Mouse (Mus musculus) kidney, postnatal 10 days (tissue): Measurements from ENCODE around the gene Scg5.

Source experiments
- DNase-seq: peaks from one replicate; pipeline ENCODE4 v3.0.0; 2021; ENCODE audit warnings: mixed read lengths

Scg5 gene

GRCm38 (mm10) chr2:113805765-113806164 lies 23.2 kb downstream of the Scg5 start:
- DNase-seq: no peak

GRCm38 (mm10) chr2:113803753-113804152 lies 25.2 kb downstream of the Scg5 start:
- DNase-seq: no peak

- no peak for DNase-seq
Observed at GRCm38 (mm10) chr2:113800846-113801245, 28.1 kb downstream of the Scg5 start.

GRCm38 (mm10) chr2:113798605-113799004 lies 30.3 kb downstream of the Scg5 start:
- no peak for DNase-seq

- no peak for DNase-seq
Observed at GRCm38 (mm10) chr2:113795186-113795585, 33.7 kb downstream of the Scg5 start.

- DNase-seq: no peak
Observed at GRCm38 (mm10) chr2:113793521-113793920, 35.4 kb downstream of the Scg5 start.

- no peak for DNase-seq
Observed at GRCm38 (mm10) chr2:113788821-113789387, 40.0 kb downstream of the Scg5 start.

- DNase-seq: no peak
Observed at GRCm38 (mm10) chr2:113787882-113788281, 41.0 kb downstream of the Scg5 start.

GRCm38 (mm10) chr2:113784851-113785250 lies 44.1 kb downstream of the Scg5 start:
- no peak for DNase-seq

GRCm38 (mm10) chr2:113781521-113781920 lies 47.4 kb downstream of the Scg5 start:
- no peak for DNase-seq

- no peak for DNase-seq
Observed at GRCm38 (mm10) chr2:113781107-113781506, 47.8 kb downstream of the Scg5 start.

- no peak for DNase-seq
Observed at GRCm38 (mm10) chr2:113779336-113779735, 49.6 kb downstream of the Scg5 start.

GRCm38 (mm10) chr2:113778036-113778435 lies 50.9 kb downstream of the Scg5 start:
- no peak for DNase-seq

- DNase-seq: no peak
Observed at GRCm38 (mm10) chr2:113776297-113776696, 52.6 kb downstream of the Scg5 start.

- DNase-seq: peak; percentile 9
Observed at GRCm38 (mm10) chr2:113774150-113774805, 54.6 kb downstream of the Scg5 start.

GRCm38 (mm10) chr2:113768541-113769303 lies 60.2 kb downstream of the Scg5 start:
- DNase-seq: no peak

- DNase-seq: peak; percentile 48
Observed at GRCm38 (mm10) chr2:113765885-113766284, 63.0 kb downstream of the Scg5 start.

- no peak for DNase-seq
Observed at GRCm38 (mm10) chr2:113764968-113765367, 64.0 kb downstream of the Scg5 start.

GRCm38 (mm10) chr2:113758311-113759161 lies 70.4 kb downstream of the Scg5 start, which contains the start of gene Grem1:
Grem1 (minus strand) TSS chr2:113758646.
- DNase-seq: peak; percentile 22

- peak; percentile 42 for DNase-seq
Observed at GRCm38 (mm10) chr2:113757525-113758310, 71.2 kb downstream of the Scg5 start.

GRCm38 (mm10) chr2:113756924-113757524 lies 71.9 kb downstream of the Scg5 start:
- no peak for DNase-seq

- DNase-seq: no peak
Observed at GRCm38 (mm10) chr2:113749721-113750120, 79.2 kb downstream of the Scg5 start.
